Mouse (Mus musculus): ENCODE results near the gene Nfil3. TPM values are rescaled to one million over a fixed set of nuclear protein-coding genes. Genes with fewer than 3 reads are reported as not detected.

The Nfil3 gene
- polyA plus RNA-seq, 1 experiment from 2014 or later: 44.8 TPM

GRCm38 (mm10) chr13:53007781-53008180 lies 26.9 kb upstream of the Nfil3 start:
- DNase-seq: no peak
- 69% methylated on average over 3 of the region's 3 CpGs for WGBS

GRCm38 (mm10) chr13:53003286-53003685 lies 22.4 kb upstream of the Nfil3 start:
- Histone ChIP-seq H3K9me3 (ENCODE audit: control insufficient read depth, low read length) (no peaks in the 10 kb centered on the region), H3K4me3 (replicated peaks; ENCODE audit: low read depth, low read length) (no peak overlapping the region), H3K9ac (replicated peaks; ENCODE audit: low read length) (no peak overlapping the region), H3K27ac (replicated peaks; ENCODE audit: low read depth, low read length) (no peak overlapping the region), H3K4me1 (ENCODE audit: control insufficient read depth, insufficient read depth, low read length) (no peaks in the 10 kb centered on the region), H3K36me3 (ENCODE audit: control insufficient read depth, insufficient read depth, low read length) (no peaks in the 10 kb centered on the region), H3K27me3 (ENCODE audit: control insufficient read depth, insufficient read depth, low read length) (no peaks in the 10 kb centered on the region), H3K4me2 (ENCODE audit: low read length) (no peak overlapping the region)
- WGBS: 70% methylated on average over 3 of the region's 3 CpGs
- DNase-seq: no peak
- ATAC-seq (ENCODE audit: low FRiP score, low TSS enrichment): no peak

More at GRCm38 (mm10) chr13:53007781-53008180, 26.9 kb upstream of the Nfil3 start:
- H3K4me1 ChIP-seq (ENCODE audit: control insufficient read depth, insufficient read depth, low read length): 0 out of 2 replicates have a peak, but pooled peaks cover 8% of the 10 kb centered on the region
- H3K27me3 ChIP-seq (ENCODE audit: control insufficient read depth, insufficient read depth, low read length): no peaks in the 10 kb centered on the region
- H3K9me3 ChIP-seq (ENCODE audit: control insufficient read depth, low read length): no peaks in the 10 kb centered on the region
- H3K27ac ChIP-seq (replicated peaks; ENCODE audit: low read depth, low read length): no peak overlapping the region
- H3K9ac ChIP-seq (replicated peaks; ENCODE audit: low read length): no peak overlapping the region
- H3K4me2 ChIP-seq (ENCODE audit: low read length): no peak overlapping the region
- ATAC-seq (ENCODE audit: low FRiP score, low TSS enrichment): no peak
- H3K36me3 ChIP-seq (ENCODE audit: control insufficient read depth, insufficient read depth, low read length): no peaks in the 10 kb centered on the region
- no peak overlapping the region for H3K4me3 ChIP-seq (replicated peaks; ENCODE audit: low read depth, low read length)

- no peaks in the 10 kb centered on the region for H3K4me1 ChIP-seq (ENCODE audit: control insufficient read depth, insufficient read depth, low read length)
- H3K27me3 ChIP-seq (ENCODE audit: control insufficient read depth, insufficient read depth, low read length): no peaks in the 10 kb centered on the region
- H3K9ac ChIP-seq (replicated peaks; ENCODE audit: low read length): no peak overlapping the region
- no peaks in the 10 kb centered on the region for H3K9me3 ChIP-seq (ENCODE audit: control insufficient read depth, low read length)
- no peak overlapping the region for H3K27ac ChIP-seq (replicated peaks; ENCODE audit: low read depth, low read length)
- H3K4me3 ChIP-seq (replicated peaks; ENCODE audit: low read depth, low read length): no peak overlapping the region
- no peak overlapping the region for H3K4me2 ChIP-seq (ENCODE audit: low read length)
- ATAC-seq (ENCODE audit: low FRiP score, low TSS enrichment) (no peak), DNase-seq (no peak)
- H3K36me3 ChIP-seq (ENCODE audit: control insufficient read depth, insufficient read depth, low read length): no peaks in the 10 kb centered on the region
- 86% methylated on average over 2 of the region's 2 CpGs for WGBS
Measured at GRCm38 (mm10) chr13:53001511-53001935, 20.6 kb upstream of the Nfil3 start.

- H3K9me3 ChIP-seq (ENCODE audit: control insufficient read depth, low read length): no peaks in the 10 kb centered on the region
- H3K27ac ChIP-seq (replicated peaks; ENCODE audit: low read depth, low read length): no peak overlapping the region
- H3K36me3 ChIP-seq (ENCODE audit: control insufficient read depth, insufficient read depth, low read length): no peaks in the 10 kb centered on the region
- no peak overlapping the region for H3K4me3 ChIP-seq (replicated peaks; ENCODE audit: low read depth, low read length)
- H3K4me2 ChIP-seq (ENCODE audit: low read length): no peak overlapping the region
- no peak overlapping the region for H3K9ac ChIP-seq (replicated peaks; ENCODE audit: low read length)
- no peaks in the 10 kb centered on the region for H3K27me3 ChIP-seq (ENCODE audit: control insufficient read depth, insufficient read depth, low read length)
- no peaks in the 10 kb centered on the region for H3K4me1 ChIP-seq (ENCODE audit: control insufficient read depth, insufficient read depth, low read length)
- no peak for DNase-seq
- no peak for ATAC-seq (ENCODE audit: low FRiP score, low TSS enrichment)
- 86% methylated on average over 2 of the region's 2 CpGs for WGBS
Measured at GRCm38 (mm10) chr13:53000481-53000880, 19.6 kb upstream of the Nfil3 start.

- Histone ChIP-seq H3K9me3 (ENCODE audit: control insufficient read depth, low read length) (no peaks in the 10 kb centered on the region), H3K27me3 (ENCODE audit: control insufficient read depth, insufficient read depth, low read length) (no peaks in the 10 kb centered on the region), H3K27ac (replicated peaks; ENCODE audit: low read depth, low read length) (no peak overlapping the region), H3K4me2 (ENCODE audit: low read length) (no peak overlapping the region), H3K9ac (replicated peaks; ENCODE audit: low read length) (no peak overlapping the region), H3K36me3 (ENCODE audit: control insufficient read depth, insufficient read depth, low read length) (no peaks in the 10 kb centered on the region), H3K4me3 (replicated peaks; ENCODE audit: low read depth, low read length) (no peak overlapping the region), H3K4me1 (ENCODE audit: control insufficient read depth, insufficient read depth, low read length) (no peaks in the 10 kb centered on the region)
- no peak for ATAC-seq (ENCODE audit: low FRiP score, low TSS enrichment)
- no peak for DNase-seq
- 90% methylated on average over 10 of the region's 10 CpGs for WGBS
Measured at GRCm38 (mm10) chr13:52998541-52998940, 17.7 kb upstream of the Nfil3 start.

- 78% methylated on average over 2 of the region's 2 CpGs for WGBS
- H3K9me3 ChIP-seq (ENCODE audit: control insufficient read depth, low read length): no peaks in the 10 kb centered on the region
- H3K27me3 ChIP-seq (ENCODE audit: control insufficient read depth, insufficient read depth, low read length): no peaks in the 10 kb centered on the region
- H3K4me2 ChIP-seq (ENCODE audit: low read length): no peak overlapping the region
- DNase-seq: no peak
- no peak overlapping the region for H3K4me3 ChIP-seq (replicated peaks; ENCODE audit: low read depth, low read length)
- no peak for ATAC-seq (ENCODE audit: low FRiP score, low TSS enrichment)
- H3K36me3 ChIP-seq (ENCODE audit: control insufficient read depth, insufficient read depth, low read length): no peaks in the 10 kb centered on the region
- no peak overlapping the region for H3K9ac ChIP-seq (replicated peaks; ENCODE audit: low read length)
- no peaks in the 10 kb centered on the region for H3K4me1 ChIP-seq (ENCODE audit: control insufficient read depth, insufficient read depth, low read length)
- no peak overlapping the region for H3K27ac ChIP-seq (replicated peaks; ENCODE audit: low read depth, low read length)
Measured at GRCm38 (mm10) chr13:52997806-52998205, 16.9 kb upstream of the Nfil3 start.

- 82% methylated on average over 8 of the region's 8 CpGs for WGBS
- H3K4me2 ChIP-seq (ENCODE audit: low read length): no peak overlapping the region
- DNase-seq: no peak
- H3K9me3 ChIP-seq (ENCODE audit: control insufficient read depth, low read length): no peaks in the 10 kb centered on the region
- no peaks in the 10 kb centered on the region for H3K36me3 ChIP-seq (ENCODE audit: control insufficient read depth, insufficient read depth, low read length)
- H3K27ac ChIP-seq (replicated peaks; ENCODE audit: low read depth, low read length): no peak overlapping the region
- H3K4me1 ChIP-seq (ENCODE audit: control insufficient read depth, insufficient read depth, low read length): no peaks in the 10 kb centered on the region
- no peaks in the 10 kb centered on the region for H3K27me3 ChIP-seq (ENCODE audit: control insufficient read depth, insufficient read depth, low read length)
- H3K9ac ChIP-seq (replicated peaks; ENCODE audit: low read length): no peak overlapping the region
- no peak overlapping the region for H3K4me3 ChIP-seq (replicated peaks; ENCODE audit: low read depth, low read length)
- no peak for ATAC-seq (ENCODE audit: low FRiP score, low TSS enrichment)
Measured at GRCm38 (mm10) chr13:52996201-52996600, 15.3 kb upstream of the Nfil3 start.

- Histone ChIP-seq H3K4me3 (replicated peaks; ENCODE audit: low read depth, low read length) (no peak overlapping the region), H3K27ac (replicated peaks; ENCODE audit: low read depth, low read length) (no peak overlapping the region), H3K9ac (replicated peaks; ENCODE audit: low read length) (no peak overlapping the region), H3K9me3 (ENCODE audit: control insufficient read depth, low read length) (no peaks in the 10 kb centered on the region), H3K36me3 (ENCODE audit: control insufficient read depth, insufficient read depth, low read length) (no peaks in the 10 kb centered on the region), H3K4me2 (ENCODE audit: low read length) (no peak overlapping the region), H3K4me1 (ENCODE audit: control insufficient read depth, insufficient read depth, low read length) (no peaks in the 10 kb centered on the region), H3K27me3 (ENCODE audit: control insufficient read depth, insufficient read depth, low read length) (no peaks in the 10 kb centered on the region)
- DNase-seq: no peak
- ATAC-seq (ENCODE audit: low FRiP score, low TSS enrichment): no peak
- WGBS: 90% methylated on average over 10 of the region's 10 CpGs
Measured at GRCm38 (mm10) chr13:52994197-52994881, 13.5 kb upstream of the Nfil3 start.

GRCm38 (mm10) chr13:52990139-52990538 lies 9.3 kb upstream of the Nfil3 start:
- no peak overlapping the region for H3K4me3 ChIP-seq (replicated peaks; ENCODE audit: low read depth, low read length)
- H3K4me1 ChIP-seq (ENCODE audit: control insufficient read depth, insufficient read depth, low read length): no peaks in the 10 kb centered on the region
- no peak overlapping the region for H3K4me2 ChIP-seq (ENCODE audit: low read length)
- no peak for ATAC-seq (ENCODE audit: low FRiP score, low TSS enrichment)
- no peak overlapping the region for H3K27ac ChIP-seq (replicated peaks; ENCODE audit: low read depth, low read length)
- WGBS: 79% methylated on average over 9 of the region's 9 CpGs
- H3K36me3 ChIP-seq (ENCODE audit: control insufficient read depth, insufficient read depth, low read length): no peaks in the 10 kb centered on the region
- H3K9me3 ChIP-seq (ENCODE audit: control insufficient read depth, low read length): no peaks in the 10 kb centered on the region
- DNase-seq: no peak
- no peaks in the 10 kb centered on the region for H3K27me3 ChIP-seq (ENCODE audit: control insufficient read depth, insufficient read depth, low read length)
- H3K9ac ChIP-seq (replicated peaks; ENCODE audit: low read length): no peak overlapping the region

Data from midbrain, embryonic 14.5 days (tissue).